Mouse (Mus musculus) midbrain, postnatal 0 days (tissue): ENCODE data around the gene Kif22. TPM values are rescaled to one million over a fixed set of nuclear protein-coding genes. Genes with fewer than 3 reads are reported as not detected.

Source experiments
- ATAC-seq: fragments of 200-750 bp; cut with Nextera tagmentation; 2 replicates; pipeline ENCODE4 v1.8.0; 2017; ENCODE audit warnings: moderate number of reproducible peaks, mild to moderate bottlenecking, moderate TSS enrichment, moderate library complexity; ENCODE audit not compliant: low FRiP score
- DNase-seq: peaks from one replicate; pipeline ENCODE4 v3.0.0-alpha.2; 2015; ENCODE audit warnings: low spot score
- H3K27ac ChIP-seq: fragments of 300-500 bp; sonication (generic); 2 replicates; pipeline ENCODE4 v1.5.1; 2014; ENCODE audit warnings: low read depth, mild to moderate bottlenecking, low read length, mixed read lengths
- H3K27me3 ChIP-seq: fragments of 300-500 bp; sonication (generic); 2 replicates; pipeline ENCODE4 v1.6.1; 2014; ENCODE audit warnings: low read length, control low read depth, mixed read lengths; ENCODE audit not compliant: insufficient read depth
- H3K36me3 ChIP-seq: fragments of 300-500 bp; sonication (generic); 2 replicates; pipeline ENCODE4 v1.6.1; 2014; ENCODE audit warnings: low read length, control low read depth, mixed read lengths; ENCODE audit not compliant: insufficient read depth
- H3K4me1 ChIP-seq: fragments of 300-500 bp; sonication (generic); 2 replicates; pipeline ENCODE4 v1.6.1; 2014; ENCODE audit warnings: mild to moderate bottlenecking, control low read depth, antibody characterized with exemption, low read length, mixed read lengths; ENCODE audit not compliant: insufficient read depth
- H3K4me2 ChIP-seq: fragments of 300-500 bp; sonication (generic); 2 replicates; pipeline ENCODE4 v1.6.1; 2014; ENCODE audit warnings: low read depth, mild to moderate bottlenecking, low read length, mixed read lengths; ENCODE audit not compliant: poor library complexity, severe bottlenecking
- H3K4me3 ChIP-seq: fragments of 300-500 bp; sonication (generic); 2 replicates; pipeline ENCODE4 v1.5.1; 2014; ENCODE audit warnings: low read depth, mild to moderate bottlenecking, low read length, moderate library complexity
- H3K9ac ChIP-seq: fragments of 300-500 bp; sonication (generic); replicated peaks from 2 replicates; pipeline ENCODE4 v1.6.1; 2014; ENCODE audit warnings: mild to moderate bottlenecking, low read length, moderate library complexity, mixed read lengths; ENCODE audit not compliant: poor library complexity, severe bottlenecking
- H3K9me3 ChIP-seq: fragments of 300-500 bp; sonication (generic); 2 replicates; pipeline ENCODE4 v1.6.1; 2016; ENCODE audit warnings: low read length, control low read depth
- CTCF ChIP-seq: IDR thresholded peaks from 2 replicates; pipeline ENCODE4 v1.5.1; 2016; ENCODE audit warnings: antibody characterized with exemption, mild to moderate bottlenecking
- WGBS: fragments of 180-500 bp; shearing (Covaris S2); extraction: QIAGEN DNeasy Blood & Tissue Kit; methylation state at CpG from one replicate; pipeline ENCODE4 v1.1.7; 2014; 5-methylcytosine and 5-hydroxymethylcytosine counted together
- polyA plus RNA-seq: library from polyadenylated mRNA; unstranded; fragments of >200 nt; fragmentation: Nextera tagmentation; extraction: Ambion mirVana; gene quantifications from 2 replicates; pipeline ENCODE4 v1.2.1, GENCODE M21; 2015
- total RNA-seq: library from RNA; depleted of rRNA; stranded (reverse); fragments of >200 nt; gene quantifications from 2 replicates; pipeline ENCODE4 v1.2.3, GENCODE M21; 2014

The Kif22 gene
- total and polyA plus RNA-seq, 2 experiments from 2014 or later, result 4.2 to 11.3 TPM

- H3K36me3 ChIP-seq, result peaks cover 15% of the 10 kb centered on the region
- DNase-seq (no peak), ATAC-seq (no peak)
- no peak for TF ChIP-seq CTCF
- H3K4me3 ChIP-seq, result peak overlapping the region; percentile 90
- H3K9me3 ChIP-seq, result no peaks in the 10 kb centered on the region
- H3K27me3 ChIP-seq, result no peaks in the 10 kb centered on the region
- WGBS, result 19% methylated on average over 19 of the region's 19 CpGs
- peaks cover 36% of the 10 kb centered on the region for H3K4me1 ChIP-seq
- H3K4me2 ChIP-seq, result peak overlapping the region; percentile 76
- H3K9ac ChIP-seq, result peak overlapping the region; percentile 96
- peak overlapping the region; percentile 99 for H3K27ac ChIP-seq
Observed at GRCm38 (mm10) chr7:127023896-127024690, 18.2 kb downstream of the Kif22 start.

- no peaks in the 10 kb centered on the region for H3K27me3 ChIP-seq
- no peak for ATAC-seq
- DNase-seq, result no peak
- H3K9ac ChIP-seq, result peak overlapping the region; percentile 96
- TF ChIP-seq CTCF, result no peak
- H3K9me3 ChIP-seq, result no peaks in the 10 kb centered on the region
- H3K27ac ChIP-seq, result peak overlapping the region; percentile 9; the same call in 1 of the 2 replicates
- H3K36me3 ChIP-seq, result peaks cover 15% of the 10 kb centered on the region
- H3K4me2 ChIP-seq, result peak overlapping the region; percentile 76
- WGBS, result 69% methylated on average over 13 of the region's 13 CpGs
- H3K4me3 ChIP-seq, result peak overlapping the region; percentile 90
- H3K4me1 ChIP-seq, result peaks cover 42% of the 10 kb centered on the region
Observed at GRCm38 (mm10) chr7:127023272-127023691, 19.0 kb downstream of the Kif22 start.

GRCm38 (mm10) chr7:127022528-127023271 lies 19.6 kb downstream of the Kif22 start:
- DNase-seq, result no peak
- no peak for TF ChIP-seq CTCF
- ATAC-seq, result no peak
- Histone ChIP-seq H3K4me1 (peaks cover 42% of the 10 kb centered on the region), H3K27ac (peak overlapping the region; percentile 82; the same call in 1 of the 2 replicates), H3K9ac (peak overlapping the region; percentile 96), H3K9me3 (no peaks in the 10 kb centered on the region), H3K27me3 (no peaks in the 10 kb centered on the region), H3K36me3 (peaks cover 15% of the 10 kb centered on the region), H3K4me2 (peak overlapping the region; percentile 76), H3K4me3 (peak overlapping the region; percentile 90)
- WGBS, result 81% methylated on average over 7 of the region's 7 CpGs

GRCm38 (mm10) chr7:127021563-127022527 lies 20.4 kb downstream of the Kif22 start:
- Histone ChIP-seq H3K4me3 (peak overlapping the region; percentile 63), H3K4me2 (peak overlapping the region; percentile 71), H3K36me3 (peaks cover 15% of the 10 kb centered on the region), H3K27ac (peak overlapping the region; percentile 82), H3K9me3 (no peaks in the 10 kb centered on the region), H3K4me1 (peaks cover 42% of the 10 kb centered on the region), H3K27me3 (no peaks in the 10 kb centered on the region), H3K9ac (peak overlapping the region; percentile 79; the same call in 1 of the 2 replicates)
- no peak for ATAC-seq
- DNase-seq, result peak; percentile 37
- 37% methylated on average over 5 of the region's 5 CpGs for WGBS
- no peak for TF ChIP-seq CTCF

GRCm38 (mm10) chr7:127020901-127021562 lies 21.2 kb downstream of the Kif22 start, which contains the start of the genes Gm42742 and Prrt2:
Gm42742 (minus strand) TSS chr7:127021097.
Prrt2 (minus strand) TSS chr7:127021211.
- Histone ChIP-seq H3K9ac (peak within 1 kb of the TSS; percentile 79), H3K9me3 (no peaks in the 10 kb centered on the region), H3K27me3 (no peaks in the 10 kb centered on the region), H3K4me1 (peaks cover 43% of the 10 kb centered on the region), H3K4me2 (peak within 1 kb of the TSS; percentile 71), H3K36me3 (peaks cover 15% of the 10 kb centered on the region), H3K4me3 (peak within 1 kb of the TSS; percentile 63), H3K27ac (peak within 1 kb of the TSS; percentile 82)
- 1% methylated on average over 30 of the region's 37 CpGs for WGBS
- DNase-seq, result peak; percentile 81
- ATAC-seq, result no peak
- no peak for TF ChIP-seq CTCF
